Mouse (Mus musculus): ENCODE results near the gene Fxyd2. TPM values are rescaled to one million over a fixed set of nuclear protein-coding genes. Genes with fewer than 3 reads are reported as not detected.

Gene Fxyd2
- total RNA-seq, 2 experiments from 2014 or later, result 2.0 to 2.8 TPM

DNA sequence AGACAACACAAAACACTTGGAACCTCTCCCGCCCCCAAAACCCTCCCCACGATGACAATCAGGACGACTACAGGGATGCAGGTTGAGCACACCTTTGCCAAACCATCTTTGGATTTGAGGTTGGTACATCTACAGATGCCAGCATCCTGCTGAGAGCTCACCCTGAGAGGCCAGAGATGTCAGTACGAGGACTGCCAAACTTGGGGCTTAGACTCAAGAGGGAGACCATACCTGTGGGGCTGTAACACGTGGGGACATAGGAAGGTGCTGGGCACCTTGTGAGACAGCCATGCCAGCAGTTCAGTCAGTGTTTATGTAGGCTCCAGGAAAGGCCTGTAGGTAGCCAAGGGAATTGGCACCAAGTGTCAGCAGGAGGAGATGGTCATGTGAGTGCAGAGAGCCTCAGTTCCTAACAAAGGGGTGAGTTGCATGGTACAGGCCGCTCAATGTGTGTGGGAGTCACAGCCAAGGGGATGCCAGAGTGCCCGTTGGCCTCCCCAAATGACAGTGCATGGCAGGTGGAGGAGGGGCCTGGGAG lies 23.4 kb downstream of the Fxyd2 start:
- DNase-seq (ENCODE audit: low spot score in 2 of 2), result no peak

- no peak for DNase-seq (ENCODE audit: low spot score in 2 of 2)
These were observed 27.0 kb downstream of the Fxyd2 start, which contains the start of gene Dscaml1 for GRCm38 (mm10) chr9:45426456-45426855. Gene Dscaml1, plus strand, starts transcription at chr9:45426628.

DNA sequence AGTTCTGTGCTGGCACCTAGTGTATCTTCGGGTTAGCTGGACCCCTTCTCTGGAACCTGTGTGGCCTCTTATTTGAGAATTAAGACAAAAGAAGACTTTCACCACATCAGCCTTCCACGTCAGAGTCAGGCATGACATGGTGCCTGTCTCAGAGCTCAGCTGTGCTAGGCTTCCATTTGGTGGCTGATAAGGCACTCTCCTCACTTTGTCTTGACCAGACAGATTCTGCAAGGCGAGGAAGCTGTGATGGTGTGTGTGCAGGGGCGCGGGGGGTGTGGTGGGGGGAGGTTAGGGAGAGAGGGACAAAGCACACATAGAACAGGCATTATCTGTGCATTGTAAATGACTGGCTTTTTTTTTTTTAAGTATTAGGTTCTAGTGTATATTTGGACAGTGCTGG lies 29.9 kb downstream of the Fxyd2 start:
- DNase-seq (ENCODE audit: low spot score in 2 of 2), result no peak

- no peak for DNase-seq (ENCODE audit: low spot score in 2 of 2)
These were observed 30.7 kb downstream of the Fxyd2 start for GRCm38 (mm10) chr9:45429951-45430697.

DNA sequence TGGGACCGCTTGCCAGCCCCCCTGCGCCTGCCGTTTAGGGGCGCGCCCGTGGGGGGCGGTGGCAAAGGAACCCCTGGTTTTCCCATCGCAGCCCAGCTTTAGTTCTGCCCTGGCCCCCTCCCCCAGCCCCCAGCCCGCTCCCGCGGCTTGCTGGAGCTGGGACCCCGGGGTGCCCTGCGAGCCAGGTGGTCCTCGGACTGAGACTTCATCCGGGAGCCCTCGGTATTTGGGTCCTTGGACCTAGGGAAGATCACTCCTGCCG lies 31.2 kb downstream of the Fxyd2 start:
- no peak for DNase-seq (ENCODE audit: low spot score in 2 of 2)

GRCm38 (mm10) chr9:45431150-45431549 lies 31.7 kb downstream of the Fxyd2 start:
- no peak for DNase-seq (ENCODE audit: low spot score in 2 of 2)

DNA sequence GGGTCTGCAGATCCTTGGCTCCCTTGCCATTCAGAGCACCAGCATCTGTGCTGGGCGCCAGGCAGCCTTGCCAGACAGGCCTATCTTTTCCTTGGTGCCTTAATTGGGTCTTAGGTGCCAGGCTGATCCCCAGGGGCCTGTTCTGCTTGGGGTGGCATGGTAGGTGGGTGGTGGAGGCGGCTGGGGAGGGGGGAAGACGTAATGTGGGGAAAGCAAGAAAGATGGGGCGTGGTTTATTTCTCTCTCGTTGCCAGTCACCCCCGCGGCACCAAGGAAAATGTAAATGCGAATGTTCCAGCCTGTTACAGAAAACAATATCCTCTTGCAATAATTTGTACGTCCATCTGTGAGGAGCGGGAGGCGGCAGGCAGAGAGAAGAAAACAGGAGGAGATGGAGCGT lies 33.2 kb downstream of the Fxyd2 start:
- DNase-seq (ENCODE audit: low spot score in 2 of 2), result no peak

- no peak for DNase-seq (ENCODE audit: low spot score in 2 of 2)
These were observed 33.6 kb downstream of the Fxyd2 start for GRCm38 (mm10) chr9:45433119-45433518.

GRCm38 (mm10) chr9:45434171-45434570 lies 34.7 kb downstream of the Fxyd2 start:
- no peak for DNase-seq (ENCODE audit: low spot score in 2 of 2)

GRCm38 (mm10) chr9:45439025-45439424 lies 39.6 kb downstream of the Fxyd2 start:
- no peak for DNase-seq (ENCODE audit: low spot score in 2 of 2)

GRCm38 (mm10) chr9:45440083-45440784 lies 40.8 kb downstream of the Fxyd2 start:
- no peak for DNase-seq (ENCODE audit: low spot score in 2 of 2)

DNA sequence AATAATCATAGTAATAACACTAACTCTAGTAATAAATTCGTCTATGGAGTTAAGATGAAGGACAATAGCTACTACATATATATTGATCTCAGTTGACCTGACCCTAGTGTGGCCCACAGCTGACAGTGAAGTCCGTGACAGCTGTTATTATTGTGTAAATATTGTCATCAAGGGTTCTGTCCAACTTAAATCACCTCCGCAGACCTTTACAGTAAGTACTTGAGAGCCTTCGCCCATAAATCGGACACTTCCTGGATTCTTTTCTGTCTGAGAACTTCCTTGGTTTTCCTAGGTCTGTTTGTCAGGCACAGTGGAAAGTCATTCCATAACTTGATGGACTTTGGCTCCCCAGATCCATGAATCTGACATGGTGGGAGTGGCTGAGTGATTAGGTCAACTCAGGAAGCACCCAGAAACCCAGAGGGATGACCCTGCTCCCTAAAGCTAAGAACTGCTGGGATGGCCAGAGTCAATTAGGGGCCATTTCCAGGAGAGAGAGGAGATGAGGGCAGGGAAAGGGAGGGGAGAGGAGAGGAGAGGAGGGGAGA lies 44.9 kb downstream of the Fxyd2 start:
- DNase-seq (ENCODE audit: low spot score in 2 of 2), result no peak

- DNase-seq (ENCODE audit: low spot score in 2 of 2), result no peak
These were observed 50.2 kb downstream of the Fxyd2 start for GRCm38 (mm10) chr9:45449658-45450057.

GRCm38 (mm10) chr9:45451346-45451745 lies 51.9 kb downstream of the Fxyd2 start:
- DNase-seq (ENCODE audit: low spot score in 2 of 2), result no peak

DNA sequence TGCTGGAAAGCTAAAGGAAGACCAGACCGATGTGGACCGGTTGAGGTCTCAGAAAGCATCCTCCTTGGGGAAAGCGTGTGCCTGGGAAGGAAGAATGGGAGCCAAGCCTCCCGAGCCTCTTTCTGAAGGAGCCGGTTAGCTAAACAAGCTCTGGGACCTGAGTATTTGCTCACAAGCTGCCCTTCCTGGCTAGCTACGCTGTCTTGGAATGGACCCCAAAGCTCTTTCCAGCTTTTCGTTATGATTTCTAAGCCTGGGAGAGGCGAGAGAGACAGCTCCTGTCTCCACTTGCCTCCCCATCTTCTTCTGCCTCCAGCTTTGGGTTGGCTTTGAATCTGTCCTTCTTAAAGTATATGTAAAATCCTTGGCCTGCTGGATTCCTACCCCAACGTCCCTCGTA lies 54.6 kb downstream of the Fxyd2 start:
- DNase-seq (ENCODE audit: low spot score in 2 of 2), result peak in 1 of 2 experiments; percentile 18

GRCm38 (mm10) chr9:45454889-45455610 lies 55.6 kb downstream of the Fxyd2 start:
- DNase-seq (ENCODE audit: low spot score in 2 of 2), result no peak

GRCm38 (mm10) chr9:45457200-45457599 lies 57.7 kb downstream of the Fxyd2 start:
- no peak for DNase-seq (ENCODE audit: low spot score in 2 of 2)

GRCm38 (mm10) chr9:45458363-45458762 lies 58.9 kb downstream of the Fxyd2 start:
- DNase-seq (ENCODE audit: low spot score in 2 of 2), result no peak

Measured in gastrocnemius, postnatal 4 days (tissue).